Mouse (Mus musculus) small intestine, adult 2 months (tissue): ENCODE results near the gene Tmie.

ENCODE experiments used
- CTCF ChIP-seq: fragments of 200-500 bp; IDR thresholded peaks from 2 replicates; pipeline ENCODE4 v1.5.1; 2012; ENCODE audit warnings: low read depth, mild to moderate bottlenecking, control low read depth, inconsistent platforms, low read length, moderate library complexity, mixed read lengths; ENCODE audit not compliant: insufficient replicate concordance, insufficient read length; ENCODE audit errors: extremely low read depth
- POLR2A ChIP-seq: fragments of 200-500 bp; IDR thresholded peaks from 2 replicates; pipeline ENCODE4 v1.6.1; 2012; ENCODE audit warnings: low read depth, mild to moderate bottlenecking, control low read depth, inconsistent platforms, low read length, moderate library complexity

GRCm38 (mm10) chr9:110879998-110880561, at the start of gene Tmie:
- TF ChIP-seq CTCF (no peak), POLR2A (no peak; the same call in 1 of the 2 replicates)
